Mouse (Mus musculus): ENCODE data around the gene Pbx3.

GRCm38 (mm10) chr2:34153336-34153735, 219.6 kb downstream of the Pbx3 start:
- no peak for TF ChIP-seq CTCF (IDR thresholded peaks at IDR 0.05; ENCODE audit: extremely low read depth, insufficient read depth, low read length)
- no peak for TF ChIP-seq POLR2A (IDR thresholded peaks at IDR 0.05; ENCODE audit: extremely low read depth, insufficient read depth, low read length)
